Mouse (Mus musculus) MEL (cell line): ENCODE data around the gene Mtif2. TPM values are rescaled to one million over a fixed set of nuclear protein-coding genes. Genes with fewer than 3 reads are reported as not detected.

Experiments used
- DNase-seq: peaks from one replicate; pipeline ENCODE4 v3.0.0; 2011; ENCODE audit warnings: low read depth, low spot score
- H3K27ac ChIP-seq: 2 replicates; pipeline ENCODE4 v1.5.1; 2012; ENCODE audit warnings: low read depth, mild to moderate bottlenecking, control low read depth, low read length, moderate library complexity; ENCODE audit not compliant: control insufficient read depth
- H3K27me3 ChIP-seq, 2 experiments: fragments of 150-350 bp in 1 of 2; sonication (generic) in 1 of 2; 2 replicates each; pipeline ENCODE4 v1.6.1; 2012; ENCODE audit warnings: low read length in 2 of 2, mild to moderate bottlenecking in 2 of 2, improper control_type of control experiment in 1 of 2, moderate library complexity in 1 of 2; ENCODE audit not compliant: insufficient read depth in 2 of 2, control insufficient read depth in 1 of 2
- H3K36me3 ChIP-seq, 2 experiments: 2 replicates each; pipeline ENCODE4 v1.6.1; 2012 to 2014; ENCODE audit warnings: low read length in 2 of 2, improper control_type of control experiment in 1 of 2, inconsistent platforms in 1 of 2, mild to moderate bottlenecking in 1 of 2; ENCODE audit not compliant: insufficient read depth in 2 of 2, control insufficient read depth in 1 of 2
- H3K4me1 ChIP-seq, 2 experiments: fragments of 150-350 bp in 1 of 2; sonication (generic) in 1 of 2; 2 replicates each; pipeline ENCODE4 v1.6.1; 2012; ENCODE audit warnings: low read length in 2 of 2, improper control_type of control experiment in 1 of 2, mild to moderate bottlenecking in 1 of 2; ENCODE audit not compliant: insufficient read depth in 2 of 2, control insufficient read depth in 1 of 2
- H3K4me3 ChIP-seq, 2 experiments: fragments of 150-350 bp in 1 of 2; sonication (generic) in 1 of 2; 2 replicates each; pipeline ENCODE4 v1.5.1; 2012; ENCODE audit warnings: low read depth in 2 of 2, low read length in 2 of 2, mild to moderate bottlenecking in 2 of 2, moderate library complexity in 2 of 2, control low read depth in 1 of 2, improper control_type of control experiment in 1 of 2; ENCODE audit not compliant: control insufficient read depth in 1 of 2, insufficient read depth in 1 of 2
- H3K79me2 ChIP-seq: 2 replicates; pipeline ENCODE4 v1.6.1; 2012; ENCODE audit warnings: mild to moderate bottlenecking, low read length, moderate library complexity; ENCODE audit not compliant: control insufficient read depth, poor library complexity, insufficient read depth
- H3K9ac ChIP-seq: 2 replicates; pipeline ENCODE4 v1.6.1; 2012; ENCODE audit warnings: low read depth, mild to moderate bottlenecking, control low read depth, low read length, moderate library complexity; ENCODE audit not compliant: control insufficient read depth, poor library complexity, severe bottlenecking
- H3K9me3 ChIP-seq: fragments of 150-350 bp; sonication (generic); replicated peaks from 2 replicates; pipeline ENCODE4 v1.6.1; 2012; ENCODE audit warnings: mild to moderate bottlenecking, low read length, improper control_type of control experiment, moderate library complexity; ENCODE audit not compliant: insufficient read depth
- BHLHE40 ChIP-seq: IDR thresholded peaks from 2 replicates; pipeline ENCODE4 v1.6.1; 2012; ENCODE audit warnings: low read depth, mild to moderate bottlenecking, inconsistent platforms, low read length, improper control_type of control experiment, borderline replicate concordance
- CHD2 ChIP-seq: IDR thresholded peaks from 2 replicates; pipeline ENCODE4 v1.6.1; 2011; ENCODE audit warnings: low read length, improper control_type of control experiment
- CTCF ChIP-seq, 3 experiments: IDR thresholded peaks in 2 of 3; conservative IDR thresholded peaks in 1 of 3; 2 replicates each; pipeline ENCODE4 v1.5.1; 2011 to 2012; ENCODE audit warnings: low read length in 3 of 3, low read depth in 2 of 3, mild to moderate bottlenecking in 2 of 3, improper control_type of control experiment in 1 of 3, inconsistent platforms in 1 of 3, mixed read lengths in 1 of 3, moderate library complexity in 1 of 3; ENCODE audit not compliant: control insufficient read depth in 1 of 3, insufficient read depth in 1 of 3, poor library complexity in 1 of 3, severe bottlenecking in 1 of 3
- E2F4 ChIP-seq: IDR thresholded peaks from 2 replicates; pipeline ENCODE4 v1.6.1; 2011; ENCODE audit warnings: low read depth, low read length, improper control_type of control experiment, borderline replicate concordance
- EP300 ChIP-seq, 2 experiments: IDR thresholded peaks; 2 replicates each; pipeline ENCODE4 v1.6.1; 2011; ENCODE audit warnings: improper control_type of control experiment in 2 of 2, low read length in 2 of 2, low read depth in 1 of 2, mild to moderate bottlenecking in 1 of 2
- GABPA ChIP-seq: IDR thresholded peaks from 2 replicates; pipeline ENCODE4 v1.6.1; 2012; ENCODE audit warnings: low read depth, mild to moderate bottlenecking, inconsistent platforms, low read length, improper control_type of control experiment, moderate library complexity
- HCFC1 ChIP-seq: IDR thresholded peaks from 2 replicates; pipeline ENCODE4 v1.6.1; 2012; ENCODE audit warnings: low read depth, mild to moderate bottlenecking, inconsistent platforms, low read length, improper control_type of control experiment, moderate library complexity
- KAT2A ChIP-seq: conservative IDR thresholded peaks from 2 replicates; pipeline ENCODE4 v1.6.1; 2012; ENCODE audit warnings: low read depth, low read length, improper control_type of control experiment, inconsistent platforms
- MAFK ChIP-seq: IDR thresholded peaks from 2 replicates; pipeline ENCODE4 v1.6.1; 2011; ENCODE audit warnings: low read depth, mild to moderate bottlenecking, low read length, improper control_type of control experiment, borderline replicate concordance
- MAX ChIP-seq: IDR thresholded peaks from 2 replicates; pipeline ENCODE4 v1.6.1; 2011; ENCODE audit warnings: low read length, improper control_type of control experiment
- MEF2A ChIP-seq: IDR thresholded peaks from 2 replicates; pipeline ENCODE4 v1.6.1; 2014; ENCODE audit warnings: low read depth, mild to moderate bottlenecking, inconsistent platforms, low read length, improper control_type of control experiment; ENCODE audit not compliant: poor library complexity, insufficient replicate concordance, severe bottlenecking; ENCODE audit errors: extremely low read depth
- MXI1 ChIP-seq: IDR thresholded peaks from 2 replicates; pipeline ENCODE4 v1.6.1; 2011; ENCODE audit warnings: mild to moderate bottlenecking, low read depth, low read length, improper control_type of control experiment
- MYC ChIP-seq: IDR thresholded peaks from 2 replicates; pipeline ENCODE4 v1.6.1; 2011; ENCODE audit warnings: low read depth, mild to moderate bottlenecking, low read length, improper control_type of control experiment, moderate library complexity
- NELFE ChIP-seq: IDR thresholded peaks from 2 replicates; pipeline ENCODE4 v1.6.1; 2011; ENCODE audit warnings: low read depth, low read length, improper control_type of control experiment
- NRF1 ChIP-seq: IDR thresholded peaks from 2 replicates; pipeline ENCODE4 v1.6.1; 2014; ENCODE audit warnings: low read depth, mild to moderate bottlenecking, inconsistent platforms, low read length, improper control_type of control experiment, moderate library complexity; ENCODE audit not compliant: poor library complexity, insufficient read depth, severe bottlenecking
- POLR2A ChIP-seq, 2 experiments: IDR thresholded peaks; 2 replicates each; pipeline ENCODE4 v1.6.1; 2011 to 2012; ENCODE audit warnings: low read length in 2 of 2, mild to moderate bottlenecking in 2 of 2, control low read depth in 1 of 2, improper control_type of control experiment in 1 of 2, low read depth in 1 of 2, moderate library complexity in 1 of 2; ENCODE audit not compliant: control insufficient read depth in 1 of 2, insufficient read depth in 1 of 2, poor library complexity in 1 of 2
- POLR2AphosphoS5 ChIP-seq: IDR thresholded peaks from 2 replicates; pipeline ENCODE4 v1.6.1; 2012; ENCODE audit warnings: low read depth, borderline replicate concordance, mild to moderate bottlenecking, inconsistent platforms, low read length, moderate library complexity, mixed read lengths
- RAD21 ChIP-seq: IDR thresholded peaks from 2 replicates; pipeline ENCODE4 v1.6.1; 2011; ENCODE audit warnings: mild to moderate bottlenecking, low read depth, low read length, improper control_type of control experiment
- RCOR1 ChIP-seq: IDR thresholded peaks from 2 replicates; pipeline ENCODE4 v1.6.1; 2012; ENCODE audit warnings: low read depth, mild to moderate bottlenecking, inconsistent platforms, low read length, improper control_type of control experiment
- SMC3 ChIP-seq: IDR thresholded peaks from 2 replicates; pipeline ENCODE4 v1.6.1; 2011; ENCODE audit warnings: low read depth, low read length, improper control_type of control experiment
- TAL1 ChIP-seq: IDR thresholded peaks from 2 replicates; pipeline ENCODE4 v1.6.1; 2012; ENCODE audit warnings: mild to moderate bottlenecking, inconsistent platforms, low read length, moderate library complexity, mixed read lengths
- UBTF ChIP-seq: IDR thresholded peaks from 2 replicates; pipeline ENCODE4 v1.6.1; 2012; ENCODE audit warnings: low read depth, mild to moderate bottlenecking, inconsistent platforms, low read length, improper control_type of control experiment, moderate library complexity, borderline replicate concordance; ENCODE audit not compliant: insufficient read depth
- USF1 ChIP-seq: IDR thresholded peaks from 2 replicates; pipeline ENCODE4 v1.6.1; 2014; ENCODE audit warnings: low read depth, mild to moderate bottlenecking, inconsistent platforms, low read length, improper control_type of control experiment, moderate library complexity
- USF2 ChIP-seq, 2 experiments: IDR thresholded peaks; 2 replicates each; pipeline ENCODE4 v1.6.1; 2011 to 2012; ENCODE audit warnings: improper control_type of control experiment in 2 of 2, low read length in 2 of 2, borderline replicate concordance in 1 of 2, inconsistent platforms in 1 of 2, low read depth in 1 of 2, mild to moderate bottlenecking in 1 of 2; ENCODE audit not compliant: insufficient read depth in 1 of 2
- ZC3H11A ChIP-seq: IDR thresholded peaks from 2 replicates; pipeline ENCODE4 v1.6.1; 2012; ENCODE audit warnings: low read depth, mild to moderate bottlenecking, inconsistent platforms, low read length, improper control_type of control experiment
- ZMIZ1 ChIP-seq: IDR thresholded peaks from 2 replicates; pipeline ENCODE4 v1.6.1; 2012; ENCODE audit warnings: low read depth, mild to moderate bottlenecking, inconsistent platforms, low read length, improper control_type of control experiment, moderate library complexity
- polyA plus RNA-seq, 2 experiments: library from polyadenylated mRNA; stranded (reverse) in 1 of 2; unstranded in 1 of 2; fragments of >175 nt in 1 of 2; fragments of >200 nt in 1 of 2; gene quantifications; 2 replicates each; pipeline versions ENCODE4 v1.2.1 to v1.2.4; 2012; ENCODE audit warnings: low replicate concordance in 2 of 2, low read depth in 1 of 2; ENCODE audit not compliant: insufficient read length in 2 of 2, insufficient read depth in 1 of 2, missing spikeins in 1 of 2
- total RNA-seq: library from RNA; depleted of rRNA; stranded (reverse); fragments of 300-350 nt; gene quantifications from 2 replicates; pipeline ENCODE4 v1.2.3, GENCODE M21; 2012

Gene Mtif2
- total and polyA plus RNA-seq, 3 experiments = 22.5 to 161 (median 32.7) TPM

DNA sequence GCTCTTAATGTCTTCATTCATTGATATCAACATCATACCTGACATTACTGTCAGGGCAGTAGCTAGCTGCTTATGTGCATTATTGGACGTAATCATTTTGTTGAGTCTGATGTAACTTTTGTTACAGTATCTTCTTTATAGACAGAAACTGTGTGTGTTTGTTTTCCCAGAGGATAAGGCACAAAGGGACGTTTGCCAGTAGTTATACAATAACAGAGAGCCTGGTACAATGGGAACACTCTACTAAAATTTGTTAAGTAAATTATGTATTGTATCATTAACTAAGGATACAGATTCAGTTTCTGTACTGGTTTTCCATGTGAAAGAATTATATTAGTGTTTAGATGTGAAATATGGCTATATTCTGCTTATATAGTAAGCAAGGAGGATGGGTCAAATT is 46.4 kb downstream of the Mtif2 start:
- H3K4me1 ChIP-seq = no peaks in the 10 kb centered on the region
- no peak for DNase-seq
- no peak overlapping the region for H3K4me3 ChIP-seq
- no peak overlapping the region for H3K27ac ChIP-seq
- no peaks in the 10 kb centered on the region for H3K79me2 ChIP-seq
- TF ChIP-seq MEF2A = no peak
- no peak for TF ChIP-seq POLR2AphosphoS5
- no peak for TF ChIP-seq E2F4
- no peak for TF ChIP-seq UBTF
- no peak for TF ChIP-seq BHLHE40
- TF ChIP-seq NELFE = no peak
- no peak for TF ChIP-seq MAFK
- TF ChIP-seq USF2 (IDR thresholded peaks at IDR 0.05; ENCODE audit: borderline replicate concordance in 1 of 2, insufficient read depth in 1 of 2, low read depth in 1 of 2, low read length in 2 of 2) = no peak
- no peak for TF ChIP-seq KAT2A
- no peak for TF ChIP-seq ZMIZ1
- no peak for TF ChIP-seq NRF1
- TF ChIP-seq CHD2 = no peak
- TF ChIP-seq POLR2A (IDR thresholded peaks at IDR 0.05; ENCODE audit: control insufficient read depth in 1 of 2, insufficient read depth in 1 of 2, low read depth in 1 of 2, low read length in 2 of 2, poor library complexity in 1 of 2) = no peak
- no peak for TF ChIP-seq MAX
- no peak for TF ChIP-seq MYC
- TF ChIP-seq TAL1 = no peak
- TF ChIP-seq GABPA = no peak
- TF ChIP-seq CTCF (IDR thresholded peaks at IDR 0.05 in 2 of 3, conservative IDR thresholded peaks at IDR 0.05 in 1 of 3; ENCODE audit: control insufficient read depth in 1 of 3, insufficient read depth in 1 of 3, low read depth in 2 of 3, low read length in 3 of 3, poor library complexity in 1 of 3, severe bottlenecking in 1 of 3) = no peak
- TF ChIP-seq SMC3 = no peak
- no peak for TF ChIP-seq HCFC1
- H3K27me3 ChIP-seq = peaks cover 0 to 1% of the 10 kb centered on the region in 2 experiments; a peak in 1 of 4 replicates
- no peaks in the 10 kb centered on the region for H3K9me3 ChIP-seq
- H3K36me3 ChIP-seq = no peaks in the 10 kb centered on the region
- H3K9ac ChIP-seq = no peak overlapping the region

DNA sequence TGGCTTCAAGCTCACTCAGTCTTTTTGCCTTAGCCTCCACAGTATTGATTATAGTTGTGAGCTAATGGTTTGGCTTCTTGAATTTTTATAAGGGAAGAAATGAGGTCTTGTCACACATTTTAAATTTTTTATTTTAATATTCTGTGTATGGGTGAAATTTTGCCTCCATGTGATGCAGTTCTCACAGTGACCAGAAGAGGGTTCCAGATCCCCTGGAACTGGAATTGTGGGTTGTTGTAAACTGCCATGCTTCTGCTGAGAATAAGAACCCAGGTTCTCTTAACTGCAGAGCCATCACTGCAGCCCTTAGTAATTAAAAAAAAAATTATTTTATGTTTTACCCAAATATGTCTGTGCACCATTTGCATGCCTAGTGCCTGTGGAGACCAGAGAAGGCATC is 53.4 kb downstream of the Mtif2 start:
- DNase-seq = peak; percentile 67
- Histone ChIP-seq H3K27ac (no peak overlapping the region), H3K4me3 (no peak overlapping the region), H3K4me1 (no peaks in the 10 kb centered on the region), H3K9me3 (no peaks in the 10 kb centered on the region), H3K27me3 (no peaks in the 10 kb centered on the region), H3K36me3 (no peaks in the 10 kb centered on the region), H3K9ac (no peak overlapping the region), H3K79me2 (no peaks in the 10 kb centered on the region)
- TF ChIP-seq HCFC1 (no peak), ZC3H11A (peak; percentile 90), MYC (peak; percentile 75; the same call in 1 of the 2 replicates), USF1 (no peak), MXI1 (peak; percentile 18; the same call in 1 of the 2 replicates), USF2 (IDR thresholded peaks at IDR 0.05; ENCODE audit: borderline replicate concordance in 1 of 2, insufficient read depth in 1 of 2, low read depth in 1 of 2, low read length in 2 of 2) (no peak), SMC3 (peak; percentile 91), CTCF (IDR thresholded peaks at IDR 0.05 in 2 of 3, conservative IDR thresholded peaks at IDR 0.05 in 1 of 3; ENCODE audit: control insufficient read depth in 1 of 3, insufficient read depth in 1 of 3, low read depth in 2 of 3, low read length in 3 of 3, poor library complexity in 1 of 3, severe bottlenecking in 1 of 3) (peak; percentile 58 to 82 (median 64)), RCOR1 (no peak), E2F4 (no peak), RAD21 (peak; percentile 92), MAX (no peak), EP300 (IDR thresholded peaks at IDR 0.05; ENCODE audit: low read depth in 1 of 2, low read length in 2 of 2) (no peak)
